Mouse (Mus musculus) liver, postnatal 0 days (tissue): ENCODE data around the gene St8sia1.

Experiments used
- CTCF ChIP-seq: sonication (generic); IDR thresholded peaks from 2 replicates; pipeline ENCODE4 v1.5.1; 2016; ENCODE audit warnings: antibody characterized with exemption, low read depth
- EP300 ChIP-seq: IDR thresholded peaks from 2 replicates; pipeline ENCODE4 v1.6.1; 2016; ENCODE audit warnings: antibody characterized with exemption, low read depth, mild to moderate bottlenecking

DNA sequence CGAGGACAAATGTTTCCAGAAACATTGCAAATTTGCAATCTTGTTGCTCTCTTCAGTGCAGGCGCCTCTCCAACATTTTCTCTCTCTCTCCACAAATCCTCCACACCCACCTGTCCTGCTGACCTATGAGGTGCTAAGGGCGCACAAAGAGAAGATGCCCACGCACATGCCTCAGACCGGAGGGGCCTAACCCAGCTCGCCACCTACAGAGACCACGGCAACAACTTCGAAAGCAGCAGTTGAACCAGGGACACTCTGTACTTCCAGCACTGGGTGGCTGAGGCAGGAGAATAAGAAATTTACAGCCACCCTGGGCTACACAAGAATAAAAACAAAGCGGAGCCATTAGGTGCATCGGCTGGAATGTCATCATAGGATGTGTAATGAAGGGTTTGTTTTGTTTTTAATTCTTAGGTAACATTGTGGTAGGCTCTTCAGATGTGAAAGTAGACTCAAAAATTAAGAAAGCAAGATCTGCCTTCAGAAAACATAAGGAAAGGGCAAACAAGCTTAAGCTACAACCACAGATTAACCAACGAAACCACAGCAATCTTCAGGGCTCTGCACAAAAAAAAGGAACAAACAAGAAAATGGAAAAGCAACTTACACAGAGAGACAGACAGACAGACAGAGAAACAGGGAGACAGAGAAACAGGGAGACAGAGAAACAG, 47.8 kb downstream of the St8sia1 start:
- TF ChIP-seq CTCF (no peak), EP300 (no peak)
